Mouse (Mus musculus) hindbrain, embryonic 14.5 days (tissue): Measurements from ENCODE around the gene Fmnl1. TPM values are rescaled to one million over a fixed set of nuclear protein-coding genes. Genes with fewer than 3 reads are reported as not detected.

Experiments
- ATAC-seq: fragments of 200-750 bp; cut with Nextera tagmentation; 2 replicates; pipeline ENCODE4 v1.8.0; 2017; ENCODE audit warnings: moderate number of reproducible peaks, mild to moderate bottlenecking, moderate TSS enrichment, moderate library complexity; ENCODE audit not compliant: low FRiP score
- DNase-seq: peaks from one replicate; pipeline ENCODE4 v3.0.0-alpha.2; 2015; ENCODE audit warnings: low spot score
- H3K27ac ChIP-seq: fragments of 300-500 bp; sonication (generic); 2 replicates; pipeline ENCODE4 v1.5.1; 2014; ENCODE audit warnings: mild to moderate bottlenecking, moderate library complexity
- H3K27me3 ChIP-seq: fragments of 300-500 bp; sonication (generic); 2 replicates; pipeline ENCODE4 v1.6.1; 2014; ENCODE audit warnings: mild to moderate bottlenecking, low read length, mixed read lengths; ENCODE audit not compliant: control insufficient read depth, insufficient read depth
- H3K36me3 ChIP-seq: fragments of 300-500 bp; sonication (generic); replicated peaks from 2 replicates; pipeline ENCODE4 v1.6.1; 2014; ENCODE audit not compliant: control insufficient read depth, insufficient read depth
- H3K4me1 ChIP-seq: fragments of 300-500 bp; sonication (generic); replicated peaks from 2 replicates; pipeline ENCODE4 v1.6.1; 2014; ENCODE audit warnings: antibody characterized with exemption, low read length, mixed read lengths; ENCODE audit not compliant: control insufficient read depth, insufficient read depth
- H3K4me2 ChIP-seq: fragments of 300-500 bp; sonication (generic); replicated peaks from 2 replicates; pipeline ENCODE4 v1.6.1; 2014; ENCODE audit warnings: mild to moderate bottlenecking, moderate library complexity
- H3K4me3 ChIP-seq: fragments of 300-500 bp; sonication (generic); replicated peaks from 2 replicates; pipeline ENCODE4 v1.5.1; 2014; ENCODE audit warnings: mild to moderate bottlenecking, low read length
- H3K9ac ChIP-seq: fragments of 300-500 bp; sonication (generic); 2 replicates; pipeline ENCODE4 v1.6.1; 2014
- H3K9me3 ChIP-seq: fragments of 300-500 bp; sonication (generic); 2 replicates; pipeline ENCODE4 v1.6.1; 2016; ENCODE audit warnings: low read length; ENCODE audit not compliant: control insufficient read depth
- WGBS: fragments of 180-500 bp; shearing (Covaris S2); extraction: QIAGEN DNeasy Blood & Tissue Kit; methylation state at CpG from one replicate; pipeline ENCODE4 v1.1.7; 2014; 5-methylcytosine and 5-hydroxymethylcytosine counted together
- polyA plus RNA-seq: library from polyadenylated mRNA; unstranded; fragments of >200 nt; fragmentation: Nextera tagmentation; extraction: Ambion mirVana; gene quantifications from 2 replicates; pipeline ENCODE4 v1.2.1, GENCODE M21; 2014

Gene Fmnl1
- polyA plus RNA-seq, 1 experiment from 2014 or later: 6.1 TPM

DNA sequence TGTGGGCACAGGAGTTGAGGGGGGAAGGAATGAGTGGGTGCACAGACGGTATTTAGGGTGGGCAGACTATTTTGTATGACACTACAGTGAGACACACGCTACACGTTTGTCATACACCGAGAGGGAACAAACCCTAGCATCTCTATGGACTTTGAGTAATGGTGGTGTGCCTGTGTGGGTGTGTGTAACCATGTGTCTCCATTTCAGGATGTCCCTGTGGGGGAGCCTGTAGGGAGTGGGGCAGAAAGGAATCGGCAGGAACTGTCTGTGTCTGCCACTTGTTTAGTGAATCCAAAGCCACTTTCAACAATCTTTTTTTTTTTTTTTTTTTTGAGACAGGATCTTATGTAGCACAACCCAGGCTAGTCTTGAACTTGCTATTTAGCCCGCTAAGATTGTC, 35.3 kb downstream of the Fmnl1 start:
- Histone ChIP-seq H3K4me3 (no peak overlapping the region), H3K27ac (no peak overlapping the region), H3K9ac (no peak overlapping the region), H3K4me2 (no peak overlapping the region), H3K4me1 (peaks cover 7% of the 10 kb centered on the region; the same call in 1 of the 2 replicates), H3K36me3 (no peaks in the 10 kb centered on the region), H3K9me3 (no peaks in the 10 kb centered on the region), H3K27me3 (no peaks in the 10 kb centered on the region)
- no peak for DNase-seq
- no peak for ATAC-seq
- whole genome bisulfite sequencing: 93% methylated on average over 6 of the region's 6 CpGs

DNA sequence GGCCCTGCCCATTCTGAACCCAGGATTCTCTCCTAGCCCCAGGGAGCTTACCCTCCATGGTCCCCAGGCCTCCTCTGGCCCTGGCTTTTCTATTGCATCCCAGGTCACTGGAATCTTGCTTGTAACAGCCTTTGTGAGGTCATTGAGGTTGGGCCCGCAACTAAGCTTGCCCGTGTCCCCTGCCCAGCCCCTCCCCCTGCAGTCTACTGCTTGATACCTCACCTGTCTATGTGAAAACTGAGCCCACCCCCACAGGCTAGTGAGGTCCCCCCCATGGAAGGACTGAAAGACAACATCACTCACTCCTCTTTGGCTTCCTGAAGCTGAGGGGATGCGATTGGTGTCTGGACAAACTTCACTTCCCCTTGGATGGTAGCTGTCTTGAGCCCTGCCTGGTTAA, 37.6 kb downstream of the Fmnl1 start, which contains the start of gene 1700023F06Rik:
Gene 1700023F06Rik (minus strand): TSS at position 101 of the 400 bp plus-strand sequence.
- Histone ChIP-seq H3K27ac (no peak within 1 kb of the TSS), H3K27me3 (no peaks in the 10 kb centered on the region), H3K4me3 (no peak within 1 kb of the TSS), H3K4me2 (no peak within 1 kb of the TSS), H3K9me3 (no peaks in the 10 kb centered on the region), H3K4me1 (no peaks in the 10 kb centered on the region), H3K36me3 (no peaks in the 10 kb centered on the region), H3K9ac (no peak within 1 kb of the TSS)
- DNase-seq: no peak
- 88% methylated on average over 3 of the region's 3 CpGs for WGBS
- ATAC-seq: no peak

DNA sequence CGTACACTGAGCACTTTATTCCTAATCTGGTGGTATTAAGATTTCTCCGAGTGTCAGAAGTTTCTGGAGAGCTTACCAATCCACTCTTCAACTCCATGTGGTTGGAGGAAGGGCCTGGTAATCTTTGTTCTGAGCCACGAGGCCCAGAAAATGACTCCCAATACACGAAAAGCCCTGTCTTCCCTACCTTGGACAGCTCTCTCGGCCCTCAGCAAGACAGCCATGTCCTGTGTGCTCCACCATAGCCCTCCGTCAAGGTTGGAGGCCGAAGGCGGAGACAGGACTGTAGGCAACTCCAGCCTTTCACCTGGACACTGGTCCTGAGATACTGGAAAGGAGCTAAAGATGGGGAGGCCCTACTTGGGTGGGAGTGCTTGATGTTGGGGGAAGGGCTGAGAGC, 39.4 kb downstream of the Fmnl1 start:
- Histone ChIP-seq H3K36me3 (no peaks in the 10 kb centered on the region), H3K4me1 (no peaks in the 10 kb centered on the region), H3K9ac (no peak overlapping the region), H3K27me3 (no peaks in the 10 kb centered on the region), H3K4me2 (no peak overlapping the region), H3K27ac (no peak overlapping the region), H3K4me3 (no peak overlapping the region), H3K9me3 (no peaks in the 10 kb centered on the region)
- WGBS: 76% methylated on average over 8 of the region's 8 CpGs
- DNase-seq (no peak), ATAC-seq (no peak)

DNA sequence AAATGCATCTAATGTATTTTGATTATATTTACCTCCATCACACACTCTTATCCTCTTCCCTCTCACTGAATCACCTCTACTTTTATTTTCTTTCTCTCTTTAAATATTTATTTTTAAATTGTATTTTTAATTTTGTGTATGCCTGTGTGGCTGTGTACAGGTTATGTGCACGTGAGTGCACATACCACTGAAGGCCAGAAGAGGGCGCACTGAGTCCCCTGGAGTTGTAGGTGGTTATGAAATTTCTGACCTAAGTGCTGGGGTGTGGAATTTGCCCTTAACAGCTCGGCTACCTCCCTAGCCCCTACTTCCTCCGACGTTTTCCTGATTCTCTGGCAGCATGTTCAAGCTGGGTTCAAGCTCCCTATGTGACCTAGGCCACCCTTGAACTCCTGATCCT, 42.8 kb downstream of the Fmnl1 start:
- no peaks in the 10 kb centered on the region for H3K27me3 ChIP-seq
- no peak overlapping the region for H3K4me2 ChIP-seq
- 91% methylated on average over 5 of the region's 5 CpGs for WGBS
- no peak overlapping the region for H3K4me3 ChIP-seq
- peaks cover 8% of the 10 kb centered on the region for H3K4me1 ChIP-seq
- DNase-seq (no peak), ATAC-seq (no peak)
- no peak overlapping the region for H3K27ac ChIP-seq
- no peaks in the 10 kb centered on the region for H3K36me3 ChIP-seq
- no peaks in the 10 kb centered on the region for H3K9me3 ChIP-seq
- H3K9ac ChIP-seq: no peak overlapping the region

DNA sequence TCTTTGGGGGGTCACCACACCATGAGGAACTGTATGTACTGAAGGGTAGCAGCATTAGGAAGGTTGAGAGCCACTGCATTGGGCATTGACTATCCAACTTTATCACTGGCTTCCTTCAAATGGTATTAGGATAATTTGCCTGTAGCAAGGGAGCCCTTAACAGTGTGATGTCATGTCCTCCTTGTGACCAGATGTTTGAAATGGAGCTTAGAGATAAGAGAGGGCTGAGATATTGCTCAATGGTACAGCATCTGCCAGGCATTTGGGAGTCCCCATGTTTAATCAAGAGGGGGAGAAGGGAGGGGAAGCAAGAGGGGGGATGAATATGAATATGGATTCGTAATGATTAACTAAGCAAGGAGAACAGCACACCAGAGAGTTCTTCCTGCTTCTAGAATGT, 44.4 kb downstream of the Fmnl1 start:
- H3K27me3 ChIP-seq: no peaks in the 10 kb centered on the region
- WGBS: 81% methylated on average over 1 of the region's 1 CpGs

DNA sequence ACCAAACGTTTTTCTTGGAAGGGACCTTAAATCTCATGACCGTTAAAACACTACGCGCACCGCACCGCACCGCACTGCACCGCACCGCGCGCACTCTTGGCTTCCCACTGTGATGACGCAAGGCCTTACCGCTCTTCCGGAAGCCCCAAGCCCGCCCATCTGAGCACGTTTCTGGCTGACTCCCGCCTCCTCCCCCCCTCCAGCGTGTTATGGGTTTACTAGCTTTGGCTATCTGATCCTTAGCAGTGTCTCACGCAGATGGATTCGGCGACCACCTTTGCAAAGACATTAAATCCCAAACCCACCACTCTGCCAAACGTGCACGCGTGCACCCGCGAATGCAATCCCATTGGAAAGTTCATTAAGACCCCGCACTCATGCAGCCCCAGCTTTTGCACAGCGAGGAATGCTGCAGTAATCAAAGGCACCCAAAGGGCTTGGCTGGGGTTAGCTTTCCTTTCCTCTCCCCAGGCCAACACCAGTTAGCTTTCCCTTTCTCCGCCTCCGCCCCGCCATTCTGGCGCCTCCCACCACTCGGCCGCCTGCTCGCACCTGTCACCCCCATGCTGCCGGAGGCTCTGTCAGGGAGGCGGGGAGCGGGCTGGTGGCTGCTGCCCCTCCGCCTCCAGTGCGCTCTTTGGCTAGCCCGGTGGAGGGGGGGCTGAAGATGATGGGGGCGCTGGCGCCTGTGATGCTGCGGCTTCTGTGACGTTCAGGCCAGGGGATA, 47.0 kb downstream of the Fmnl1 start, which contains the start of gene Spata32:
Gene Spata32 (minus strand): TSS at position 643 of the 727 bp plus-strand sequence.
- WGBS: under 1% methylated on average over 44 of the region's 45 CpGs
- Histone ChIP-seq H3K9me3 (no peaks in the 10 kb centered on the region), H3K36me3 (peaks cover 21% of the 10 kb centered on the region), H3K4me2 (peak within 1 kb of the TSS; percentile 99), H3K4me3 (peak within 1 kb of the TSS; percentile 55), H3K27ac (peak within 1 kb of the TSS; percentile 81), H3K27me3 (no peaks in the 10 kb centered on the region), H3K9ac (peak within 1 kb of the TSS; percentile 77), H3K4me1 (peaks cover 9% of the 10 kb centered on the region)
- DNase-seq (peak; percentile 77), ATAC-seq (peak; percentile 88)

More for the DNA sequence above, 44.4 kb downstream of the Fmnl1 start:
- Histone ChIP-seq H3K4me2 (no peak overlapping the region), H3K27ac (no peak overlapping the region), H3K9ac (no peak overlapping the region), H3K9me3 (no peaks in the 10 kb centered on the region), H3K4me1 (peaks cover 9% of the 10 kb centered on the region), H3K36me3 (peaks cover 6% of the 10 kb centered on the region), H3K4me3 (no peak overlapping the region)
- DNase-seq (no peak), ATAC-seq (no peak)

DNA sequence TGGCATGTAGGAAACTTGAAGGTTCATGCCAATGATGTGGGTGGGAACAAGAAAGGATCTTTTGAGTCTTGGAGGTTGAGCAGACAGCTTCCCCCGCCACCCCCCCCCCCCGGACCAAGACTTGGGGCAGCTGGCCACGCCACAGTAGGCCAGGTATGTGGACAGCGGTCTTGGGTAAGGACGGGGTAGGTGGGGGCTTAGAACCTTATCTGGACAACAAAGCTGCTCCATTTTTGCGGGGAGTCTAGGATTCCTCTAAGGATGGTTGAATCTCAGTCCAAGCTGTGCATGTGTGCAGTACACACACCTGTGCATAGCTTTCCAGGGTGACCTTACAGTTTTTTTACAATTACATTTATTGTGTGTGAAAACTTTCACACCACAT, 47.6 kb downstream of the Fmnl1 start:
- Histone ChIP-seq H3K4me1 (peaks cover 9% of the 10 kb centered on the region), H3K9ac (peak overlapping the region; percentile 77), H3K9me3 (no peaks in the 10 kb centered on the region), H3K4me2 (peak overlapping the region; percentile 99), H3K36me3 (peaks cover 23% of the 10 kb centered on the region), H3K27ac (peak overlapping the region; percentile 81), H3K27me3 (no peaks in the 10 kb centered on the region), H3K4me3 (peak overlapping the region; percentile 55)
- 30% methylated on average over 6 of the region's 6 CpGs for WGBS
- ATAC-seq (peak; percentile 36; the same call in 1 of the 2 replicates), DNase-seq (no peak)

DNA sequence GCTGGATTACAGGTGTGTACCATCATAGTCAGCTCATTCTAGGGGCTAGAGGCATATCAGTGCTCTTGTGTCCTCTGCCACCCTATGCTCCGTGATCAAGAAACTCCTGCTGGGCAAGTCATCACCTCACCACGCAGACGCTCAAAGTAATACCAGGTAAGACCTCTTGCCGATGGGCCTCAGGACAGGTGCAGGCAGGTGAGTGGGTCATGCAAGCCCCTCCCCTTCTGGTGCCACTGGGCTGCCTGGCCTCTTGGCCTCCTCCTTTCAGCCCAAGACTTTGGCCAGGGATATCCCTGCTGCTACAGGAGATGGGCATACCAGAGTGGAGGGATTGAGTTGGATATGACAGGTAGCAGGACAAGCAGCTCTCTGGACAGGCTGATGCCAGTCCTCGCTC, 48.4 kb downstream of the Fmnl1 start:
- no peak overlapping the region for H3K27ac ChIP-seq
- no peaks in the 10 kb centered on the region for H3K9me3 ChIP-seq
- no peak for DNase-seq
- H3K4me2 ChIP-seq: no peak overlapping the region
- peaks cover 9% of the 10 kb centered on the region for H3K4me1 ChIP-seq
- no peaks in the 10 kb centered on the region for H3K27me3 ChIP-seq
- peaks cover 30% of the 10 kb centered on the region for H3K36me3 ChIP-seq
- no peak for ATAC-seq
- no peak overlapping the region for H3K4me3 ChIP-seq
- no peak overlapping the region for H3K9ac ChIP-seq
- WGBS: 89% methylated on average over 5 of the region's 5 CpGs

DNA sequence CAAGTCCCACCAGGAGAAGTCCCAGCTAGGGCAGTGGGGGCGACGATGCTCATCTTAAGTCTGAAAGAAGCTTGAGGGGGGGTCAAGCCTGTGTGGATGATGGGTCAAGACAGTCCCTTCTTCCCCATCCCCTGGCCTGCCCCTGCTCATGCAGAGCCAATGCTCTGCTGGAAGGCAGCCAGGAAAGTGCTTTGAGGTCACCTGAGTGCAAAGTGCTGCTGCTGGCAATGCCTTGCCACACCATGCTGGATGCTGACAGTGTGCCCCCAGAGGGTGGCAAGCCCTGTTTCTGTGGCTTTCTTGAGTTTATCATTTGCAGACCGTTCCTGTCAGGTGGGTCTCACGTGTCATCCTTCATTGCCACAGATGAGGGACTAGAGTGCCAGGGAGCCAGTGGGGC, 49.1 kb downstream of the Fmnl1 start:
- ATAC-seq (no peak), DNase-seq (no peak)
- H3K4me1 ChIP-seq: peaks cover 9% of the 10 kb centered on the region
- 82% methylated on average over 4 of the region's 4 CpGs for WGBS
- peaks cover 37% of the 10 kb centered on the region for H3K36me3 ChIP-seq
- H3K27me3 ChIP-seq: no peaks in the 10 kb centered on the region
- no peak overlapping the region for H3K4me3 ChIP-seq
- no peak overlapping the region for H3K9ac ChIP-seq
- no peak overlapping the region for H3K27ac ChIP-seq
- no peaks in the 10 kb centered on the region for H3K9me3 ChIP-seq
- H3K4me2 ChIP-seq: no peak overlapping the region
